Mouse (Mus musculus): ENCODE measurements around the gene Psmd9. TPM values are rescaled to one million over a fixed set of nuclear protein-coding genes. Genes with fewer than 3 reads are reported as not detected.

Psmd9 gene
- polyA plus RNA-seq, 1 experiment from 2014 or later: 82.9 TPM

DNA sequence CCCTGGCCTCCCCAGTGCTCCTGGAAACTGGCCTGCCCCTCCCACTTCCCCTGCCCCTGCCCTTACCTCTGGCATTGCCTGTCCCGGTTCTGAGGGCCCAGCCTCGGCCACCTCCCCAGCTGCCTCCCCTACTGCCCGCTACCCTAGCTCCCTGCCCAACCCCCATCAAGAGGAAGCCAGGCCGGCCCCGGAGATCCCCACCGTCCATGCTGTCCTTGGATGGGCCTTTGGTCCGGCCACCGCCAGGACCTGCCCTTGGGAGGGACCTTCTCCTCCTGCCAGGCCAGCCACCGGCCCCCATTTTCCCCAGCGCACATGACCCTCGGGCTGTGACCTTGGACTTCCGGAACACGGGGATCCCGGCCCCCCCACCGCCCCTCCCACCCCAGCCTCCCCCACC, 8.9 kb upstream of the Psmd9 start:
- H3K4me1 ChIP-seq: no peaks in the 10 kb centered on the region
- no peak overlapping the region for H3K9ac ChIP-seq (replicated peaks)
- no peak for ATAC-seq (replicated peaks)
- H3K4me3 ChIP-seq: no peak overlapping the region
- H3K27ac ChIP-seq (replicated peaks): no peak overlapping the region
- H3K27me3 ChIP-seq: no peaks in the 10 kb centered on the region
- peaks cover 83% of the 10 kb centered on the region for H3K36me3 ChIP-seq
- no peaks in the 10 kb centered on the region for H3K9me3 ChIP-seq
- 90% methylated on average over 15 of the region's 15 CpGs for WGBS
- no peak overlapping the region for H3K4me2 ChIP-seq (replicated peaks)

DNA sequence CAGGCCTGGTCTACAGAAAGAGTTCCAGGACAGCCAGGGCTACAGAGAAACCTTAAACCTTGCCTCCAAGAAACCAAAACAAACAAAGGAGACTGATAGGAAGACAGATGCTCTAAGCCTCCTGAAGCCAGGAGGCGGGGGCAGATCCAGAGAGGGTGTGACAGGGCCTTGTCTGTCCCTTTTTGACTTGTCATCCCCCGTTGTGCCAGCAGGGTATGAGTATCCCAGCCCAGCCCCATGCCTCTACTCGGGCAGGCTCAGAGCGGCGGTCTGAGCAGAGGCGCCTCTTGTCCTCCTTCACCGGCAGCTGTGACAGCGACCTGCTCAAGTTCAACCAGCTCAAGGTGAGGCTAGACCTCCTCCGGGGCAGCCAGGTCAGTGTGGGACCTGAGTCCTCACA, 6.3 kb upstream of the Psmd9 start:
- no peaks in the 10 kb centered on the region for H3K9me3 ChIP-seq
- H3K4me2 ChIP-seq (replicated peaks): no peak overlapping the region
- H3K4me1 ChIP-seq: no peaks in the 10 kb centered on the region
- H3K9ac ChIP-seq (replicated peaks): no peak overlapping the region
- H3K4me3 ChIP-seq: no peak overlapping the region
- ATAC-seq (replicated peaks): no peak
- peaks cover 82% of the 10 kb centered on the region for H3K36me3 ChIP-seq
- no peak overlapping the region for H3K27ac ChIP-seq (replicated peaks)
- WGBS: 86% methylated on average over 9 of the region's 9 CpGs
- no peaks in the 10 kb centered on the region for H3K27me3 ChIP-seq

DNA sequence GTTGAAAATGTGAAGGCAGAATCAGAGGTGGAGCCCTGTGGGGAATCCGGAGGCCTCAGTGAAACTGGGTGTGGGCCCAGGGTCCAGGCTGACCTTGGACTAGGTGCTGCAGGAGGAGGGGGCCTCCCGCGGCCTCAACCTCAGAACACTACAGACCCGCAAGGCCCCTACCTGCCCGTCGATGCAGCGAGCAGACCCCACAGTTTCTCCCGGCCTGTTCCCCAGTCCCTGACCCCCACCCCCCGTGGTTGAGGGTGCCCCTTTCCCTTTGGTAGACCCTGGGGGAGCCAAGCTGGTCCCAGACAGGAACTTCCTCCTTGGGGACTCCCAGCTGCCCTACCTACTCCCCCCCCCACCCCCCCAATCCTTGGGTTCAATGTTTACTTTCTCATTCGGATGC, 2.8 kb upstream of the Psmd9 start:
- 91% methylated on average over 10 of the region's 10 CpGs for WGBS
- Histone ChIP-seq H3K4me3 (no peak overlapping the region), H3K36me3 (peaks cover 47% of the 10 kb centered on the region), H3K9me3 (no peaks in the 10 kb centered on the region), H3K27me3 (no peaks in the 10 kb centered on the region), H3K9ac (replicated peaks) (no peak overlapping the region), H3K27ac (replicated peaks) (no peak overlapping the region), H3K4me1 (no peaks in the 10 kb centered on the region; the same call in 1 of the 2 replicates), H3K4me2 (replicated peaks) (no peak overlapping the region)
- ATAC-seq (replicated peaks): no peak

DNA sequence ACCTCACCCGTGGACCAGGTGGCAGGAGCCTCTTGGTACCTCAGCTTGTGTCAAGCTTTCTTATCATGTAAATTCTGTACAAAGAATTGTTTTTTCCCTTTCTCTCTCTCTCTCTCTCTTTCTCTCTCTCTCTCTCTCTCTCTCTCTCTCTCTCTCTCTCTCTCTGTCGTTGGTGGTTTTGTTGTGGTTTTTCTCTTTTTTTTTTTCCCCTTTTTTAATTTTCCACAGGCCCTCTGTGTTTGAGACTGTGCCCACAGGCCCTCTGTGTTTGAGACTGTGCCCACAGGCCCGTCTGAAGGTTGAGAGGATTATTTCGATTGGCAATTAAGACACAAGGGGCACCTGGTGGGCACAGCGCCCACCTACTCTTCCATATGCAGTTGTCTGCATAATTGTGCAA, 1.6 kb upstream of the Psmd9 start:
- Histone ChIP-seq H3K9me3 (no peaks in the 10 kb centered on the region), H3K4me3 (no peak overlapping the region), H3K36me3 (peaks cover 38% of the 10 kb centered on the region), H3K9ac (replicated peaks) (no peak overlapping the region), H3K27me3 (no peaks in the 10 kb centered on the region), H3K4me2 (replicated peaks) (no peak overlapping the region), H3K27ac (replicated peaks) (no peak overlapping the region), H3K4me1 (peaks cover 5% of the 10 kb centered on the region; the same call in 1 of the 2 replicates)
- no peak for ATAC-seq (replicated peaks)
- 52% methylated on average over 5 of the region's 5 CpGs for WGBS

DNA sequence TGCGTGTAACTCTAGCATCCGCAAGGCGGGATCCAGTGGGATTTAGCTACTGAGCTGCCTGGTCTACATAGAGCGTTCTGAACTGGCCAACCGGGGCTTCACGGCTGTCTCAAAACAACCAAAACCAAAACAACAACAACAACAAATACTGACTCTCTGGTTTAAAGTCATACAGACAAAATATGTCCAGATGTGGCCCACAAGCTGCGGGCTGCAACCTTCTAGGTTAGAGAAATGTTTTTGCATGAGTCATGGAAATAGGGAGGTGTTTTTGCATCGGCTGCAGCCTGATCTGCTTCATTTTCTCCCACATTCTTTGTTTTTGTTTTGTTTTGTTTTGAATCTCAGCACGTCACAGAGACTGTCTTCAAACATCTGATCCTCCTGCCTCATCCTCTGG, 1.2 kb downstream of the Psmd9 start:
- peaks cover 16% of the 10 kb centered on the region for H3K36me3 ChIP-seq
- H3K27ac ChIP-seq (replicated peaks): no peak overlapping the region
- no peak for ATAC-seq (replicated peaks)
- H3K4me1 ChIP-seq: peaks cover 5% of the 10 kb centered on the region; the same call in 1 of the 2 replicates
- WGBS: 79% methylated on average over 9 of the region's 9 CpGs
- no peak overlapping the region for H3K4me3 ChIP-seq
- H3K27me3 ChIP-seq: no peaks in the 10 kb centered on the region
- no peak overlapping the region for H3K9ac ChIP-seq (replicated peaks)
- no peak overlapping the region for H3K4me2 ChIP-seq (replicated peaks)
- no peaks in the 10 kb centered on the region for H3K9me3 ChIP-seq

DNA sequence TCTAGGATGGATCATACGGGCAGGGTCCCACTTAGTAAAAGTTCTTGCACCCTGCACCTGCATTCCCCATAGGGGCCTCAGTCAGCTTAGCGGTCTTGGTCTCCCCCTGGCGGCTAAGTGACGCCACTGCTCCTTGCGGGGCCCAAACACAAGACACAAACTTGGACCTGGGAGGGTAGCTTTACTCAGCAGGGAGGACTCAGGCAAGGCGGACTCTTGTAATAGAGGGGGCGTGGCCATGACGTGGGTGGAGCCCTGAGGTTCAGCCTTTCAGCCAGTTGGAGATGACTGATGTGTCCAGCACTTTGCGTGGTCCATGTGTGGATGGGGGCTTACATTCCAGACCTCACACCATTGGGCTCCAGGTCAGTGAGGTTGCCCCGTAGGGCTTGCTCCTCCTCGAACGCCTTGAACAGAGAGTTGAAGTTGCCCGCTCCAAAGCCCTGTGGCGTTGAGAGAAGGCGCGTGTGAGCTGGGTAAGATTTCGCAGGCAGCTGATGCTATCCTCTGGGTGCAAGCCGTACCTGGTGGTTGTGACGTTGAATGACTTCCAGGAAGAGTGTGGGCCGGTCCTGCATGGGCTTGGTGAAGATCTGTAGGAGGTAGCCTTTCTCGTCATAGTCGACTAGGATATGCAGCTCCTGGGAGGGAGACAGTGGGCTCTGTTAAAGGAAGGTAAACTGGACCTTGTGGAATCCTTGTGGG, 2.6 kb downstream of the Psmd9 start:
- no peak overlapping the region; the same call in 1 of the 2 replicates for H3K9ac ChIP-seq (replicated peaks)
- WGBS: 14% methylated on average over 22 of the region's 22 CpGs
- peak; percentile 70 for ATAC-seq (replicated peaks)
- no peak overlapping the region for H3K27ac ChIP-seq (replicated peaks)
- H3K4me2 ChIP-seq (replicated peaks): peak overlapping the region; percentile 27
- no peaks in the 10 kb centered on the region for H3K9me3 ChIP-seq
- no peak overlapping the region; the same call in 1 of the 2 replicates for H3K4me3 ChIP-seq
- H3K4me1 ChIP-seq: peaks cover 5% of the 10 kb centered on the region; the same call in 1 of the 2 replicates
- H3K36me3 ChIP-seq: peaks cover 3% of the 10 kb centered on the region
- H3K27me3 ChIP-seq: no peaks in the 10 kb centered on the region

DNA sequence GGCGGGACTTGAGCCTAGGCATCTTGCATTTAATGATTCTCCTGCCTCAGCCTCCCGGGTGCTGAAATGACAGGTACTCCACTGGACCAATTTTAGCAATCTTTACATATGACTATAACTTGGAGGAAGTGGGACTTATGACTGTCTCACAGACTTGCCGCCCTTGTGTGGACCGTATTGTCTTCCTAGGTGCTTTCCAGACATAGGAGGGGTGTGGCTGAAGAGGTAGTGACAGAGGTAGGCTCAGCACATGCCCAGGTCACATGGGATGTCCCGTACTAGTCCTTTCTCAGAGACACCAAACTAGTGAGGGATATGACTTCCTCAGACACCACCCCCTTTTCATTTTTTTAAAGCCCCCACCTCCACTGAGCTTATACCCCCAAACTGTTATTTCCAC, 9.6 kb downstream of the Psmd9 start:
- no peaks in the 10 kb centered on the region for H3K27me3 ChIP-seq
- H3K9me3 ChIP-seq: no peaks in the 10 kb centered on the region

DNA sequence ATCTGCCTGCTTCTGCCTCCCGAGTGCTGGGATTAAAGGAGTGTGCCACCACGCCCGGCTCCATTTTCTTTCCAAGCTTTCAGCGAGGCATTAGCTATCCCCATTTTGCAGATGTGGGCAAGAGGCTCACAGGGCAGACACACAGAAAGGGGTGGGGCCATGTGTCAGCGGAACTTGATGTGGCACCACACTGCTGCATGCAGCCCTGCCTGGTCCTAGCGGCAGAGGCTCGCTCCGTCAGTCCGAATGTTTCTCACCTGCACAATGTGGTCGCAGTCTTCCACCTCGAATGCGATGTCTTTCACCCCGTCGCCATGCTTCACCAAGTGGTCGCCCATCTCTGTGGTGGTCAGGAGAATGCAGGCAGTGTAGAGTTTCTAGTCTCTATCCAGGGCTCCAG, 11.2 kb downstream of the Psmd9 start:
- no peak overlapping the region for H3K27ac ChIP-seq (replicated peaks)
- H3K9me3 ChIP-seq: no peaks in the 10 kb centered on the region
- 92% methylated on average over 15 of the region's 15 CpGs for WGBS
- H3K9ac ChIP-seq (replicated peaks): no peak overlapping the region
- ATAC-seq (replicated peaks): no peak
- no peaks in the 10 kb centered on the region for H3K36me3 ChIP-seq
- H3K27me3 ChIP-seq: no peaks in the 10 kb centered on the region
- H3K4me1 ChIP-seq: no peaks in the 10 kb centered on the region
- no peak overlapping the region for H3K4me3 ChIP-seq
- no peak overlapping the region for H3K4me2 ChIP-seq (replicated peaks)

More for the DNA sequence above, 9.6 kb downstream of the Psmd9 start:
- Histone ChIP-seq H3K4me2 (replicated peaks) (no peak overlapping the region), H3K27ac (replicated peaks) (no peak overlapping the region), H3K36me3 (no peaks in the 10 kb centered on the region), H3K4me1 (no peaks in the 10 kb centered on the region), H3K4me3 (no peak overlapping the region), H3K9ac (replicated peaks) (no peak overlapping the region)
- 92% methylated on average over 5 of the region's 5 CpGs for WGBS
- no peak for ATAC-seq (replicated peaks)

DNA sequence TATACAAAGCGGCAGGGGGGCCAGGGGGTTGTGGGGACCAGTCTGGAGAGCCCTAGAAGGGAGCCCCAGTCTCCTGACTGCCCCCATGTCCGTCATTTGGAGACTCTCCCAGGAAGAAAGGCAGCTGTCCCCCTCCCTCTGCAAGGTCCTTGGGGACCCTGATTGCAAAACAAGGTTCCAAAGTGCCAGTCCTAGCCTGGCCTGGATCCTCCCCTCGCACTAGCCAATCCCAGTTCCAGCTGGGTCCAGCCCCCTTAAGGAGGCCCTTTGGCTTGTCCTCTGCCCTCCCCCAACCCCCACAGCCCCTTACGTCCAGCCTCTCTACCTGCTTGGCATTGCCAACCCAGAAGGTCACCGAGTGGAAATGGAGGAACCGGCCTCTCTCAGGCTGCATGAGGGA, 12.3 kb downstream of the Psmd9 start:
- H3K27ac ChIP-seq (replicated peaks): no peak overlapping the region
- H3K4me3 ChIP-seq: no peak overlapping the region
- H3K4me2 ChIP-seq (replicated peaks): no peak overlapping the region
- no peaks in the 10 kb centered on the region for H3K36me3 ChIP-seq
- H3K9ac ChIP-seq (replicated peaks): no peak overlapping the region
- no peak for ATAC-seq (replicated peaks)
- H3K27me3 ChIP-seq: no peaks in the 10 kb centered on the region
- 77% methylated on average over 6 of the region's 6 CpGs for WGBS
- no peaks in the 10 kb centered on the region for H3K4me1 ChIP-seq
- H3K9me3 ChIP-seq: no peaks in the 10 kb centered on the region

DNA sequence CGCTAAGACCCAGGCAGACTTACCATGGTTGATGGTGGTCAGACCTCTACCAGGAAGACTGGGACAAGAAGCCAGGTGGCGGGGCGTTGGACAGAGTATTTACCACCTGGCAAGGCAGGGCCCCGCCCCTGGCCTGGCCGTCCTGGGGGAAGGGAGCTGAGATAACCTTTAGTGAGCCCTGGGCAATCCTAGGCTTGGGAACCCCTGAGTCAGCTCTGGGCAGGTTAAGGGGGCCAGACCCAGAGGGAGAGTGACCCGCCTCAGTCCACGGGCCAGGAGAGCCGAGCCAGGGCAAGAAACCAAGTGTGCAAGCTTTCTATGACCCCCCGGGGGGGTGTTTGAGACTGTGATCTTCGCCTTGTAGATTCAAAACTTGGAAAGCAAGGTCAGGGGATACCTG, 13.4 kb downstream of the Psmd9 start, which contains the start of gene Hpd:
TSS of gene Hpd (minus strand) at position 77 of the 400 bp plus-strand sequence.
- Histone ChIP-seq H3K4me3 (no peak within 1 kb of the TSS), H3K27me3 (no peaks in the 10 kb centered on the region)

DNA sequence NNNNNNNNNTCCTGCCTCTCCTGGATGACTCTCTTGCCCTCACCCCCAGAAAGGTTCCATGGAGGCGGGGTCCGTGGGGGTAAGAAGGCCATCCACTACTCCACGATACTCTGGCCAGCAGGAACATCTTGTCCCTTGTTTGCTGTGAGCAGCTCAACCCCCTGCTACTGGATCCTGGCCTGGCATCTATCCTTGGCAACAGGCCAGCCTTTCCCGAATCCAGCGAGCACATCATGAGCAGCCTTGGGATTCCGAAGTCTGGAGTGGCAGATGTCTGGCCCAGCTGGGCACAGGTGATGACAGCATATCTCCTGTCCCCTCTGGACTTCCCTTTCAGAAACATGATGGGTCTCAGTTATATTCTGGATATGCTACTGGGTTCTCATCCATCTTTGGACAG, 16.8 kb downstream of the Psmd9 start:
- no peak for ATAC-seq (replicated peaks)
- no peak overlapping the region for H3K27ac ChIP-seq (replicated peaks)
- H3K36me3 ChIP-seq: no peaks in the 10 kb centered on the region
- 51% methylated on average over 6 of the region's 6 CpGs for WGBS
- no peaks in the 10 kb centered on the region for H3K9me3 ChIP-seq
- no peaks in the 10 kb centered on the region for H3K4me1 ChIP-seq
- no peak overlapping the region for H3K4me3 ChIP-seq
- H3K9ac ChIP-seq (replicated peaks): no peak overlapping the region
- no peak overlapping the region for H3K4me2 ChIP-seq (replicated peaks)
- H3K27me3 ChIP-seq: no peaks in the 10 kb centered on the region

More for the DNA sequence above, 13.4 kb downstream of the Psmd9 start, which contains the start of gene Hpd:
- H3K4me1 ChIP-seq: no peaks in the 10 kb centered on the region
- no peak within 1 kb of the TSS for H3K4me2 ChIP-seq (replicated peaks)
- H3K36me3 ChIP-seq: no peaks in the 10 kb centered on the region
- H3K27ac ChIP-seq (replicated peaks): no peak within 1 kb of the TSS
- no peak for ATAC-seq (replicated peaks)
- H3K9me3 ChIP-seq: no peaks in the 10 kb centered on the region
- WGBS: 82% methylated on average over 10 of the region's 10 CpGs
- H3K9ac ChIP-seq (replicated peaks): no peak within 1 kb of the TSS

DNA sequence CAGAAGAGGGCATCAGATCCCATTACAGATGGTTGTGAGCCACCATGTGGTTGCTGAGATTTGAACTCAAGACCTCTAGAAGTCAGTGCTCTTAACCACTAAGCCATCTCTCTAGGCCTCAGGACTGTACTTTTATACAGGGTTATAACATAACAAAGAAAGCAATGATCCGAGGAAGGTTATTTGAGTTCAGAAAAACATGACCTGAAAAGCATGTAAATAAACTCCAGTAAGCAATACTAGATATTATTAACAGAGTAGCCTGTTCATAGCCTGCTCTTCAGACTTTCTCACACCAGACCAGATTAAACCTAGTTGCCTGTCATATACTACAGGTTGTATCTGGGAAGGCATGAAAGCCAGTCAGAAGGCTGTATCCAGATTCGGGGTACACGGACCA, 18.1 kb downstream of the Psmd9 start:
- no peak for ATAC-seq (replicated peaks)
- 94% methylated on average over 3 of the region's 3 CpGs for WGBS
- H3K36me3 ChIP-seq: no peaks in the 10 kb centered on the region

DNA sequence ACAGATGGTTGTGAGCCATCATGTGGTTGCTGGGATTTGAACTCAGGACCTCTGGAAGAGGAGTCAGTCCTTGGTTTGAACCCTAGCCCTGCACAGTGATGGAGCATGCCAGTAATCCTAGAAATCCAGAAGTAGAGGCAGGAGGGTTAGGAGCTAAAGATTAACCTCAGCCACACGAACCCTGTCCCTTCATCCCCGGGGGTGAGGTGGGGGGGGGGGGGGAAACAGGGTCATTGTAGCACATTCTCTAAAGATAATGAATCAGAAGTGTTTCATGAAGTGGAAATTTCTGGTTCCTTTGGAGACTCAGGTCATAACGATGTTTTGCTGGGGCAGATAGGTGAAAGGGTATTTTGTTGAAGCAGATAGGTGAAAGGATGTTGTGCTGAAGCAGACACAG, 21.7 kb downstream of the Psmd9 start:
- Histone ChIP-seq H3K4me1 (no peaks in the 10 kb centered on the region), H3K36me3 (no peaks in the 10 kb centered on the region), H3K4me3 (no peak overlapping the region), H3K27ac (replicated peaks) (no peak overlapping the region), H3K9me3 (no peaks in the 10 kb centered on the region), H3K9ac (replicated peaks) (no peak overlapping the region), H3K4me2 (replicated peaks) (no peak overlapping the region), H3K27me3 (no peaks in the 10 kb centered on the region)
- 78% methylated on average over 3 of the region's 3 CpGs for WGBS
- ATAC-seq (replicated peaks): no peak

More for the DNA sequence above, 18.1 kb downstream of the Psmd9 start:
- H3K4me2 ChIP-seq (replicated peaks): no peak overlapping the region
- no peak overlapping the region for H3K9ac ChIP-seq (replicated peaks)
- H3K9me3 ChIP-seq: no peaks in the 10 kb centered on the region
- H3K4me1 ChIP-seq: no peaks in the 10 kb centered on the region
- no peaks in the 10 kb centered on the region for H3K27me3 ChIP-seq
- H3K27ac ChIP-seq (replicated peaks): no peak overlapping the region
- no peak overlapping the region for H3K4me3 ChIP-seq
